Mouse (Mus musculus): ENCODE results near the gene Tcte1. TPM values are rescaled to one million over a fixed set of nuclear protein-coding genes. Genes with fewer than 3 reads are reported as not detected.
A peak's percentile ranks its signal among the peaks of the same experiment; 100 is the strongest.

The Tcte1 gene
- polyA plus RNA-seq, 1 experiment from 2014 or later: not detected

GRCm38 (mm10) chr17:45554420-45554819, 31.2 kb downstream of the Tcte1 start:
- ChIA-PET CTCF (interaction anchor here (1.6 to 1.7 kb wide), 2 partner anchors 37 to 51 kb away, joined by 3 to 4 read pairs; no protein-coding TSS in a partner anchor), POLR2A (no interaction called here)
- peaks cover 3% of the 10 kb centered on the region for H3K27me3 ChIP-seq
- DNase-seq (ENCODE audit: low read depth, low spot score) (no peak), ATAC-seq (no peak)
- TF ChIP-seq CTCF (IDR thresholded peaks at IDR 0.05): no peak
- in situ Hi-C loops (cut with MboI; ENCODE audit: low pct_unique_long_range_greater_than_20kb): loop anchor here (5.0 kb wide), 2 partner anchors 47 to 77 kb away; partner anchors contain the start of genes Aars2 and Spats1

- ATAC-seq (peak; percentile 53), DNase-seq (ENCODE audit: low read depth, low spot score) (peak; percentile 80)
- in situ Hi-C loops (cut with MboI; ENCODE audit: low pct_unique_long_range_greater_than_20kb): no loop called here
- peaks cover 3% of the 10 kb centered on the region for H3K27me3 ChIP-seq
- ChIA-PET POLR2A (interaction anchor here (0.9 to 1.0 kb wide), 2 partner anchors 14 to 17 kb away, joined by 3 read pairs; partner anchors contain the start of gene Hsp90ab1), CTCF (interaction anchor here (0.9 to 2.1 kb wide), 3 partner anchors 16 to 52 kb away, joined by 3 to 7 read pairs (median 3); no protein-coding TSS in a partner anchor)
- TF ChIP-seq CTCF (IDR thresholded peaks at IDR 0.05): no peak
Measured at GRCm38 (mm10) chr17:45555452-45556106, 32.3 kb downstream of the Tcte1 start, which contains the start of gene Nfkbie. TSS of gene Nfkbie (plus strand) at chr17:45555703.

DNA sequence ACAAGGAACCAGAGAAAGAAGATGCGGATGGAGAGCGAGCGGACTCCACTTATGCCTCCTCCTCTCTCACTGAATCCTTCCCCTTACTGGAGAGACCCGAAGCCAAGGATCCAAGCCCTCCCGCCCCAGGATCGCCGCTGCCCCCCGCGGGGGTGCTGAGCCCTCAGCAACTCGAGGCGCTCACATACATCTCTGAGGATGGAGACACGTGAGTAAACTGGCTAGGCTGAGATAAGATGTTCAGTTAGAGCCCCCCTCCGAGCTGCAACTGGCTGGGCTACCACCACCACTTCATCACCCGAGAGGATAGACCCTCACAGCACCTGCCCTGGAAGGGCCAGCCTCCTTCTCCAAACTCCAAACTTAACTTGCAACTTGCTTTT, 32.9 kb downstream of the Tcte1 start:
- TF ChIP-seq CTCF (IDR thresholded peaks at IDR 0.05): no peak
- in situ Hi-C loops (cut with MboI; ENCODE audit: low pct_unique_long_range_greater_than_20kb): no loop called here
- CTCF ChIA-PET: interaction anchor here (0.7 to 2.1 kb wide), 4 partner anchors 16 to 52 kb away, joined by 3 to 7 read pairs (median 4); no protein-coding TSS in a partner anchor
- peaks cover 3% of the 10 kb centered on the region for H3K27me3 ChIP-seq
- POLR2A ChIA-PET: interaction anchor here (0.9 to 1.2 kb wide), 3 partner anchors 13 to 18 kb away, joined by 3 to 4 read pairs (median 3); partner anchors contain the start of gene Hsp90ab1
- DNase-seq (ENCODE audit: low read depth, low spot score) (no peak), ATAC-seq (no peak)

- no peak for TF ChIP-seq CTCF (IDR thresholded peaks at IDR 0.05)
- no peak for ATAC-seq
- POLR2A ChIA-PET: interaction anchor here (0.7 to 1.2 kb wide), 3 partner anchors 11 to 18 kb away, joined by 3 to 4 read pairs (median 3); no protein-coding TSS in a partner anchor
- in situ Hi-C loops (cut with MboI; ENCODE audit: low pct_unique_long_range_greater_than_20kb): no loop called here
- CTCF ChIA-PET: interaction anchor here (0.7 to 2.1 kb wide), 3 partner anchors 15 to 40 kb away, joined by 3 to 7 read pairs (median 4); no protein-coding TSS in a partner anchor
- DNase-seq (ENCODE audit: low read depth, low spot score): no peak
- peaks cover 3% of the 10 kb centered on the region for H3K27me3 ChIP-seq
Measured at GRCm38 (mm10) chr17:45556514-45557245, 33.4 kb downstream of the Tcte1 start.

DNA sequence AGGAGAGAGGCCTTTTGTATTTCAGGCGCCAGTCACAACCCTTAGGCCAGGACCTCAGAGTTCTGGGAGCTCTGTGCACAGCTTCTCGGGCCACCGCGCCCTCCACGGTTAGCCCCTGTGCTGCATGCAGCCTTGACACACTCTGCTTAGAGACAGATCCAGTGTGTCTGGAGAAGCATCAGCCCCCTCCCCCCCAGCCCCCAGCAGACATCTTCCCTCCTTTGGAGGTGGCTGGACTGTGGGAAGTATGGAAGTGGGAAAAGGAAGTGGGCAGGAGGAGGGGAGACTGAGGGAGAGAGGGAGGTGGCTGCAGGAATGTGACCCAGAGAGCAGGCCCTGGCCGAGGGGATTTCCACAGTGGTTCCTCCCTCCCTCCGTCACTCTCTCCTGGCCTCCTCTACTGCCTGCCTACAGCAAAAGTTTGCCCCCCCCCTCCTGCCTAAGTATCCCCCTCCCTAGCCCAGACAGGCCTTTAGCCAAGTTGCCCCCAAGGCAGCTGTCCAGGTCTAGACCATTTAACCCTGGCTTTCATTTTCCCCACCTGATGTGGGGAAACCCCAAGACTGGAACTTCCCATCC, 34.1 kb downstream of the Tcte1 start:
- ChIA-PET CTCF (interaction anchor here (2.0 to 2.1 kb wide), 2 partner anchors 14 to 21 kb away, joined by 4 to 7 read pairs; no protein-coding TSS in a partner anchor), POLR2A (interaction anchor here (0.6 to 1.2 kb wide), 6 partner anchors 10 to 1135 kb away, joined by 3 to 4 read pairs (median 4); no protein-coding TSS in a partner anchor)
- ATAC-seq: peak; percentile 9
- peaks cover 3% of the 10 kb centered on the region for H3K27me3 ChIP-seq
- no peak for TF ChIP-seq CTCF (IDR thresholded peaks at IDR 0.05)
- in situ Hi-C loops (cut with MboI; ENCODE audit: low pct_unique_long_range_greater_than_20kb): no loop called here
- no peak for DNase-seq (ENCODE audit: low read depth, low spot score)

GRCm38 (mm10) chr17:45557998-45558862, 35.0 kb downstream of the Tcte1 start:
- CTCF ChIA-PET: interaction anchor here (0.7 to 2.0 kb wide), 2 partner anchors 20 to 27 kb away, joined by 3 to 4 read pairs; no protein-coding TSS in a partner anchor
- no peak for DNase-seq (ENCODE audit: low read depth, low spot score)
- TF ChIP-seq CTCF (IDR thresholded peaks at IDR 0.05): no peak
- H3K27me3 ChIP-seq: peaks cover 3% of the 10 kb centered on the region
- no peak for ATAC-seq
- POLR2A ChIA-PET: interaction anchor here (0.6 to 1.1 kb wide), 5 partner anchors 11 to 1134 kb away, joined by 3 to 4 read pairs (median 3); partner anchors contain the start of gene Hsp90ab1
- in situ Hi-C loops (cut with MboI; ENCODE audit: low pct_unique_long_range_greater_than_20kb): no loop called here

- H3K27me3 ChIP-seq: no peaks in the 10 kb centered on the region
- no peak for TF ChIP-seq CTCF (IDR thresholded peaks at IDR 0.05)
- ATAC-seq (no peak), DNase-seq (ENCODE audit: low read depth, low spot score) (no peak)
- in situ Hi-C loops (cut with MboI; ENCODE audit: low pct_unique_long_range_greater_than_20kb): no loop called here
- CTCF ChIA-PET: interaction anchor here (0.8 kb wide), 1 partner anchor 23 kb away, joined by 3 read pairs; no protein-coding TSS in a partner anchor
- POLR2A ChIA-PET: no interaction called here
Measured at GRCm38 (mm10) chr17:45559732-45560525, 36.7 kb downstream of the Tcte1 start.

- in situ Hi-C loops (cut with MboI; ENCODE audit: low pct_unique_long_range_greater_than_20kb): no loop called here
- ATAC-seq: no peak
Measured at GRCm38 (mm10) chr17:45563216-45563615, 40.0 kb downstream of the Tcte1 start.

More at GRCm38 (mm10) chr17:45563216-45563615, 40.0 kb downstream of the Tcte1 start:
- no peaks in the 10 kb centered on the region for H3K27me3 ChIP-seq
- no peak for DNase-seq (ENCODE audit: low read depth, low spot score)
- ChIA-PET CTCF (interaction anchor here (1.5 to 1.9 kb wide), 2 partner anchors 12 to 47 kb away, joined by 3 to 7 read pairs; no protein-coding TSS in a partner anchor), POLR2A (interaction anchor here (1.6 to 2.7 kb wide), 2 partner anchors 9 to 11 kb away, joined by 5 to 7 read pairs; partner anchors contain the start of gene Hsp90ab1)
- no peak for TF ChIP-seq CTCF (IDR thresholded peaks at IDR 0.05)

Measured in Patski (cell line).